Mouse (Mus musculus) cerebellum, postnatal 4 days (tissue): ENCODE results near the gene Narfl.
A peak's percentile ranks its signal among the peaks of the same experiment; 100 is the strongest.
"Not testable (repeated sequence)": the region's sequence is repeated elsewhere in the genome, so short reads cannot be mapped to it uniquely, and the experiment has no call there.

Experiments used
- DNase-seq, 2 experiments: peaks; one replicate each; pipeline ENCODE4 v3.0.0; 2022; ENCODE audit warnings: low spot score in 2 of 2, mixed read lengths in 1 of 2

Narfl gene

GRCm38 (mm10) chr17:25802825-25803517 is 29.4 kb downstream of the Narfl start:
- peak in 1 of 2 experiments; percentile 71 for DNase-seq

- no peak for DNase-seq
Observed at GRCm38 (mm10) chr17:25806507-25806906, 32.9 kb downstream of the Narfl start.

GRCm38 (mm10) chr17:25807452-25807851 is 33.9 kb downstream of the Narfl start:
- DNase-seq: not testable (repeated sequence)

- no peak for DNase-seq
Observed at GRCm38 (mm10) chr17:25808028-25808427, 34.5 kb downstream of the Narfl start.

GRCm38 (mm10) chr17:25808789-25809605 is 35.4 kb downstream of the Narfl start, which contains the start of gene Fbxl16:
Gene Fbxl16 (plus strand): TSS chr17:25809085.
- DNase-seq: peak; percentile 74 to 90

- DNase-seq: peak in 1 of 2 experiments; percentile 38
Observed at GRCm38 (mm10) chr17:25809606-25810340, 36.2 kb downstream of the Narfl start.

- DNase-seq: no peak
Observed at GRCm38 (mm10) chr17:25810890-25811289, 37.3 kb downstream of the Narfl start.

- peak in 1 of 2 experiments; percentile 66 for DNase-seq
Observed at GRCm38 (mm10) chr17:25813471-25813870, 39.9 kb downstream of the Narfl start.

- no peak for DNase-seq
Observed at GRCm38 (mm10) chr17:25817662-25818061, 44.1 kb downstream of the Narfl start.

- peak in 1 of 2 experiments; percentile 22 for DNase-seq
Observed at GRCm38 (mm10) chr17:25818851-25819780, 45.5 kb downstream of the Narfl start.

- peak; percentile 61 to 79 for DNase-seq
Observed at GRCm38 (mm10) chr17:25823452-25823851, 49.9 kb downstream of the Narfl start, which contains the start of gene Wdr24. Gene Wdr24 (plus strand): TSS chr17:25823627.

- no peak for DNase-seq
Observed at GRCm38 (mm10) chr17:25824362-25825142, 51.0 kb downstream of the Narfl start.

GRCm38 (mm10) chr17:25825311-25825710 is 51.7 kb downstream of the Narfl start:
- no peak for DNase-seq

- no peak for DNase-seq
Observed at GRCm38 (mm10) chr17:25825984-25826570, 52.5 kb downstream of the Narfl start.

GRCm38 (mm10) chr17:25827011-25827410 is 53.4 kb downstream of the Narfl start:
- no peak for DNase-seq

- DNase-seq: no peak
Observed at GRCm38 (mm10) chr17:25827546-25828222, 54.1 kb downstream of the Narfl start.

GRCm38 (mm10) chr17:25828223-25828594 is 54.6 kb downstream of the Narfl start:
- DNase-seq: no peak

- DNase-seq: peak; percentile 68 to 77
Observed at GRCm38 (mm10) chr17:25828712-25829557, 55.4 kb downstream of the Narfl start, which contains the start of gene Jmjd8. Gene Jmjd8 (plus strand): TSS chr17:25828867.
